Mouse (Mus musculus): ENCODE results near the gene 2200002D01Rik. TPM values are rescaled to one million over a fixed set of nuclear protein-coding genes. Genes with fewer than 3 reads are reported as not detected.
"Not testable (repeated sequence)": the region's sequence is repeated elsewhere in the genome, so short reads cannot be mapped to it uniquely, and the experiment has no call there.

Gene 2200002D01Rik
- polyA plus RNA-seq, 1 experiment, result 10.6 TPM

GRCm38 (mm10) chr7:29211415-29212198 lies 36.7 kb downstream of the 2200002D01Rik start:
- TF ChIP-seq CTCF (IDR thresholded peaks at IDR 0.05; ENCODE audit: borderline replicate concordance, insufficient read depth, low read length), result no peak
- peak; percentile 68 for TF ChIP-seq POLR2A (IDR thresholded peaks at IDR 0.05; ENCODE audit: low read depth, low read length)
- H3K27ac ChIP-seq (ENCODE audit: insufficient read depth, low read length), result peak overlapping the region; percentile 3
- no peaks in the 10 kb centered on the region for H3K4me1 ChIP-seq (ENCODE audit: control insufficient read depth, insufficient read depth, low read length)
- H3K4me3 ChIP-seq (ENCODE audit: insufficient read depth, low read length), result peak overlapping the region; percentile 3

DNA sequence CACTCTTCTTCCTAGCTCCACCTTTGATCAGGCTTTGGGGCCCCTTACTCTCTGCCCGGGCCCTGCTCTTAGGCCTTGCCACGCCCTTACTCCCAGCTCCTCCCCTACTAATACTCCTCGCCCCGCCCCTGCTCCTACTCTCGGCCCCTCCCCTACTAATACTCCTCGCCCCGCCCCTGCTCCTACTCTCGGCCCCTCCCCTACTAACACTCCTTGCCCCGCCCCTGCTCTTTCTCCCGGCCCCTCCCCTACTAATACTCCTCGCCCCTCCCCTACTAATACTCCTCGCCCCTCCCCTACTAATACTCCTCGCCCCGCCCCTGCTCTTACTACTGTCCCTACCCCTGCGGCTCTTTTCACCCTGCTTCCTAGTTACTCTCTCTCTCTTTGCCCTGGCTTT lies 37.3 kb downstream of the 2200002D01Rik start:
- not testable (repeated sequence) for H3K4me1 ChIP-seq (ENCODE audit: control insufficient read depth, insufficient read depth, low read length); H3K4me3 ChIP-seq (ENCODE audit: insufficient read depth, low read length)
- peak overlapping the region; percentile 3 for H3K27ac ChIP-seq (ENCODE audit: insufficient read depth, low read length)

GRCm38 (mm10) chr7:29202577-29202976 lies 45.7 kb downstream of the 2200002D01Rik start:
- no peak overlapping the region for H3K27ac ChIP-seq (ENCODE audit: insufficient read depth, low read length)
- H3K4me1 ChIP-seq (ENCODE audit: control insufficient read depth, insufficient read depth, low read length), result no peaks in the 10 kb centered on the region
- TF ChIP-seq POLR2A (IDR thresholded peaks at IDR 0.05; ENCODE audit: low read depth, low read length) (no peak), CTCF (IDR thresholded peaks at IDR 0.05; ENCODE audit: borderline replicate concordance, insufficient read depth, low read length) (no peak)
- H3K4me3 ChIP-seq (ENCODE audit: insufficient read depth, low read length), result no peak overlapping the region

Other genes with a start within 250 kb of the 2200002D01Rik start
- 0.05 and 0.28 TPM in 2 replicates for gene Ryr1, start 123.3 kb downstream of the 2200002D01Rik start, polyA plus RNA-seq (2011; ENCODE audit: insufficient read length, low read depth, missing spikeins)
- not detected in 2 replicates for gene Rasgrp4, start 113.6 kb downstream of the 2200002D01Rik start, polyA plus RNA-seq (2011; ENCODE audit: insufficient read length, low read depth, missing spikeins)
- gene Fam98c, start 92.2 kb downstream of the 2200002D01Rik start, polyA plus RNA-seq (2011; ENCODE audit: insufficient read length, low read depth, missing spikeins), result 5.5 and 5.9 TPM in 2 replicates
- 1.2 and 1.3 TPM in 2 replicates for gene Ggn, start 78.3 kb downstream of the 2200002D01Rik start, polyA plus RNA-seq (2011; ENCODE audit: insufficient read length, low read depth, missing spikeins)
- gene Spred3, start 78.1 kb downstream of the 2200002D01Rik start, polyA plus RNA-seq (2011; ENCODE audit: insufficient read length, low read depth, missing spikeins), result 31.2 and 56.4 TPM in 2 replicates
- 374 and 478 TPM in 2 replicates for gene Psmd8, start 67.8 kb downstream of the 2200002D01Rik start, polyA plus RNA-seq (2011; ENCODE audit: insufficient read length, low read depth, missing spikeins)
- 0.40 and 0.47 TPM in 2 replicates for gene Catsperg1, start 34.4 kb downstream of the 2200002D01Rik start, polyA plus RNA-seq (2011; ENCODE audit: insufficient read length, low read depth, missing spikeins)
- gene Kcnk6, start 16.0 kb downstream of the 2200002D01Rik start, polyA plus RNA-seq (2011; ENCODE audit: insufficient read length, low read depth, missing spikeins), result 1.4 and 2.7 TPM in 2 replicates
- 67.7 and 68.0 TPM in 2 replicates for gene Yif1b, start 10.1 kb downstream of the 2200002D01Rik start, polyA plus RNA-seq (2011; ENCODE audit: insufficient read length, low read depth, missing spikeins)
- 11.6 and 11.7 TPM in 2 replicates for gene Spint2, start 33.4 kb upstream of the 2200002D01Rik start, polyA plus RNA-seq (2011; ENCODE audit: insufficient read length, low read depth, missing spikeins)
- 8.2 and 12.8 TPM in 2 replicates for gene Ppp1r14a, start 40.8 kb upstream of the 2200002D01Rik start, polyA plus RNA-seq (2011; ENCODE audit: insufficient read length, low read depth, missing spikeins)
- gene Dpf1, start 55.5 kb upstream of the 2200002D01Rik start, polyA plus RNA-seq (2011; ENCODE audit: insufficient read length, low read depth, missing spikeins), result 4.7 and 6.6 TPM in 2 replicates

Data from embryonic fibroblast, embryonic 13.5 days (primary cell).